Mouse (Mus musculus) olfactory bulb, adult 2 months (tissue): Measurements from ENCODE around the gene Mgat5b.

Source experiments
- CTCF ChIP-seq: fragments of 200-500 bp; IDR thresholded peaks from 2 replicates; pipeline ENCODE4 v1.5.1; 2012; ENCODE audit warnings: low read depth, mild to moderate bottlenecking, low read length, moderate library complexity; ENCODE audit not compliant: insufficient read depth
- POLR2A ChIP-seq: fragments of 200-500 bp; IDR thresholded peaks from 2 replicates; pipeline ENCODE4 v1.6.1; 2012; ENCODE audit warnings: mild to moderate bottlenecking, low read depth, low read length, moderate library complexity; ENCODE audit not compliant: insufficient read depth

DNA sequence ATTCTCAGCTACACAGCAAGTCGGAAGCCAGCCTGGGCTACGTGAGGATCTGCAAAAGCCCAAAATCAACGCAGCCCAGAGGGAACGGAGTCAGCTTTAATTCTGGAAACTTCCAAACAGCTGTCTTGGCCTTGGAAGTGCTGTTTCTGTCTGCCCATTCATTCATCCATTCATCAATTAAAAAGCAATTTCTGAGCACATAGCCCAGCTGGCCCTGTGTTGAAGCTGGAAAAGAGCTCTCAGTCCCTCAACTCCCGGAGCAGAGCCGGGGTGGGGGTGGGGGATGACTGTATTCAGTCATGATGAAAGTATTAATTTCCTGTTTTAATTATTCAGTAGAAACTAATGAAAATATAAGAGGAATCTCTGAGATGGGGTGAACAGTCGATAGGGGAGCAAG lies 71.6 kb downstream of the Mgat5b start:
- TF ChIP-seq POLR2A = no peak
- TF ChIP-seq CTCF = no peak
